Mouse (Mus musculus) urinary bladder, postnatal 25 days (tissue): ENCODE data around the gene Chrnb1.

Experiments
- DNase-seq: peaks from one replicate; pipeline ENCODE4 v3.0.0; 2022; ENCODE audit warnings: low spot score

The Chrnb1 gene

DNA sequence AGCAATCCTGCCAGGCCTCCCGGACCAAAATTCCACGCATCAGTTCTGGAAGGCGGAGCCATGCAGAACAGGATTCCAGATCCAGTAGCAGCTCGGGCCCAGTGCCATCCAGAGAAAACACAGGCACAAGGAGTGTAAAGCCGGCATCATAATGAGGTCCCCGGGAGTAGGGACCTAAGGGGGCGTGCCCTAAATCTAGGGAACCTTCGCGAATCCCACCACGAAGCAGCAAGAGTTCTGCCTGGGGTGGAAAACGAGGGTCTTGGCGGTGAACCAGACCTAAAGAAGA lies 8.9 kb upstream of the Chrnb1 start:
- DNase-seq: peak; percentile 23

DNA sequence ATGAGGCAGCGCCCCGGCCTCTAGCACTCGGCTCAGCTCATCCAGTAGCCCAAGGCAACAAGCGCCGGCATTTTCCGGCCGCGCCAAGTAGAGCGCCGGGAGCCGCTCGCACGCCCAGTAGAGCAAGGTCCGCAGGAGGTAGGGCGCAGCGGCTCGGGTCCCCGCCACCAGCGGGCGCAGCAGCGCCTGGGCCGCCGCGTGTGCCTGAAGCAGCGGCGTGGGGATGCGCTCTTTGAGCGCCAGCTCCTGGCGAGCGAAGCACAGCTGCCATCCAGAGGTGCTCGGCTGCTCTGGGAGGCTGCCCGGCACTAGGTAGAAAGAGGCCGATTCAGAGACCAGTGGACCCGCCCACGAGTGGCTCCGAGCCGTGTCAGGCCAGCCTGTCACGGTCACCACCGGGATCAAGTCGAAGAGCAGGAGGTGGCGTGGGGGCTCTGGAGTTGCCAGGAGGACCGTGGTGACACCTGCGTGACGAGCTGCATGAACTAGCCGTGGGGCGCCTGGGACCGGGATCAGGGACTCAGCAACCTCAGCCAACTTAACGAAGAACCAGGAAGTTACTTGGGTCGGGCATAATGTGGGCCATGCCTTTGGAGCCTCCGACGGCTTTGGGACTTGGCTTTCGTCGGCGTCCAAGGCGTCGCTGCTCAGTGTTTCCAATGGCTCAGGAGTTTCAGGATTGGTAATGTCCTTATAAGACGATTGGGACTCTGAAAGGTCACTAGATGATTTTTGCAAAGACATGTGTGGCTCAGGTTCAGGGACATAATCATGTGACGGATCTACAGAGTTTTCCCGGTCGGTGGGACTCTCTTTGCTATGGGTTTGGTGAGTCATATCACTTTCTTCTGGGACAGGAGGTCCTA lies 8.3 kb upstream of the Chrnb1 start:
- peak; percentile 58 for DNase-seq

DNA sequence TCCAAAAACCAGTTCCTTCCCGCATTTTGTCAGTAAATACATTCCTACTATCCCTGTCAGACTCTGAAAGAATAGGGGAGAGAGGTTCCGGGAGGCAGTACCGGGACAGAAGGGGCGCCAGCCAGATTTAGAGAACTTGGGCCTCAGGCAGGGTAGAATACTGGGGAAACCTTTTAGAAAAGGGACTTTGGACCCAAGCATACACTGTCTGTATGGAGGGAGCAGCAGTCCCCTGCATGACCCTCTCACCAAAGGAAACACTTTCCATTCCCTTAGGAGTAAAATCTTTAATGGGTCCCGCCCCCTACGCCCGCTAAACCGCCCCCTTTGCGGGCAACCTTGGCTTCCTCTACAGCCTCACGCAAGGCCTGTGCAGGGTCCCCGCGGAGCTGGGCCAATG lies 7.6 kb upstream of the Chrnb1 start:
- DNase-seq: no peak

- DNase-seq: peak; percentile 80
Observed at GRCm38 (mm10) chr11:69802648-69803105, 6.9 kb upstream of the Chrnb1 start.

DNA sequence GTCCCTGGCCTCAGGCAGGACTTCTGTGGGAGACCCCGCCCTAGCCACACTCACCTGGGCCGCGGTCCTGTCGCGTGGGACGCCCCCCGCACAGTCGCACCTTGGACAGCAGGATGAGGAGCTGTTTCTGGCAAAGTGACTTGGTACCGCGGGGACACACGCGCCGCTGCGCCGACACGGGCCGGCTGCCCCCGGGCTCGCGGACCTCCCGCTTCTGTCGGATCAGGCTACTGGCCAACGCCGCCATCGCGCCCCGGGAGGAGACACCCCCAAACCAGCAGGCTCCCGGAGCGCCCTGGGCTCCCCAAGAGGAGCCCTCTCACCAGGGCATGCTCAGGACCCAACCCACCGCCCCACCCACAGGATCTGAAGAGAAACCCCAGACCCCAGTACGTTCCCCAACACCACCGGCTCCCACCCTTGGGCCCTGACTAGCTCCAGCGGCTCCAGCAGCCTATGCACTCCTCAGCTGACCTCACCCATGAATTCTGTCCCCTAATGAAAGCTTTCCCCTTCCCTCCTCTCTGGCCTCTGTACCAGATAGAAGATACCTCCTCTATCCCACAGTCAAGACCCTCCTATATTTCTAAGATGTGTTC lies 5.7 kb upstream of the Chrnb1 start, which contains the start of gene Fgf11:
TSS of gene Fgf11 (minus strand) at position 479 of the 599 bp plus-strand sequence.
- DNase-seq: no peak

- DNase-seq: peak; percentile 54
Observed at GRCm38 (mm10) chr11:69800392-69801197, 4.9 kb upstream of the Chrnb1 start.

DNA sequence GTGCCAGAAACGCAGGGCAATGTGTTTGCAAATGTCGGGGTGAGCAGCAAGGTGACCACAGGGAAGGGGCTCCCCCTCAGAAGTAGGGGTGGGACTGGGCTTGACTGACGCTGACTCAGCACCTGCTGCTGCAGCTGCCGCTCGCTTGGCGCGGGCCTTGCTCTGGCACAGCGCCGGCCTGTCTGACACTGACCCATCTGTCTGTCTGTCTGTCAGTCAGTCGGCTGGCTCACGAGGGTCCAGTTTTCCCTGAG lies 4.3 kb upstream of the Chrnb1 start:
- DNase-seq: no peak

DNA sequence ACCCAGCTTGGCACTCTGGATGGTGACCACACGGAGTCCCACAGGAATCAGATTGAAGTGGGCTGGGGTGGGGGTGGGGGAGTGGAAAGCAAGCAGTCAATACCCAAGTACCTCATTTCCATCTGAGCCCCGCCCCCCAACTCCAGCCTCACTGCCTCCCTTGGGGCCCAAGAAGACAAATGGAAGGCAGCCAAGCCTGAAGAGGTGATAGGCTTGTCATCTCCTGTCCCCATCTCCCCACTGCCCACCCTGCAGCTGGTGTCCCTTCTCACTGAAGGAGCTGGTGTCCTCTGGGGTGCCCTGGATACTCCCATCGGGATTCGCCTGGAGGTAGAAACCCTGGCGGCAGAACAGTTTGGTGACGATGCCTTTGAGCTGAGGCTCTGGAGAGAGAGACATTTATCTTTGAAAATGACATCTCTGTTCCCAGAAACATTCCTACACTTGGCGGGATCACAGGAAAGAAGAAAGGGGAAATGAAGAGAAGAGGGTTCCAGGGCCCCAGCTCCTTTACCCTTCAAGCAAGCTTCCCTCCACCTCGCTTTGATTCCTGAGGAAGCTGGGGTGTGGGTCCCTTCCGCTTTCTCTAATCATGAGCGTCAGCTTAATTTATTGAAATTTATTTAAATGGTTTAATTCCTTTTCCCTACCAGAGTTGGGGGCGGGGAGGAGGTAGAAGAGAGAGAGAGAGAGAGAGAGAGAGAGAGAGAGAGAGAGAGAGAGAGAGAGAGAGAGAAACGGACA lies 3.8 kb upstream of the Chrnb1 start:
- no peak for DNase-seq

DNA sequence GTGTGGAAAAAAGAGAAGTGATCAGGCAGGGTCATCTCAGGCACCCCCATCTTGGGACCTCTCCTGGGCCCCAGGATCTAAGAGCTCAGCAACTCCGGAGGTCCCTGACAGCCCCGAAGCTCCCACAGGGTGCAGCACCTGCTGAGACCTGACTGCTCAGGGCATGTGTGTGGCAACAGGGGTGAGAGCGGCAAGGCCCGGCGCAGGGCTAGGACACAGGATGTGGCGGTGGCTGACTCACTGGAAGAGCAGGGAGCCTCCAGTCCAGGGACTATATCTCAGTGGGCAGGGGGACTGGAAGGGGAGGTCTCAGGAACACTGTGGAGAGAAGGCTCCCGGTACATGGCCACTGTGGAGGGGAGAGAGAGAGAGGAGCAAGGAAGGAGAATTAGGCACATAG lies 2.2 kb upstream of the Chrnb1 start:
- DNase-seq: no peak

DNA sequence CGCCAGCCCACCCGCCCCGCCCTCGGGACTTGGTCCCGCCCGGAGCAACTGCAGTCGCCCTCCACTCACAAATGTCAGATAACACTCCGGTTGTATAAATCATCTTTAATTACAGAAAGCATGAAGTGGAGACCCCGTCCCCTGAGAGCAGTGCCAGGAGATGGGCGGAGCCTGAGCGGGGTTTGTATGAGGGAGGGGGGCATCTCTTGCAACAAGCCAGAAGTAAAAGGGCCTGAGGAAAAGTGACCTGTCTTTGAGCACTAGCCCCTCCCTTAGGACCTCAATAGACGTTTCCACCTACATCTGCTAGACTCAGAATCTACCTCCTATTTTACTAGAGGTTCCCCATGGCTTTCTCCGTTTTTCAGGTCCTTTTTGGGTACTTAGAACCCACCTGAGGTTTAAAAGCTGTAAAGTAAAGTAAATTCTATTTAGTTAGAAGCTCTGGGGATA lies 266 bp upstream of the Chrnb1 start:
- DNase-seq: no peak

- no peak for DNase-seq
Observed at GRCm38 (mm10) chr11:69793429-69793828, 2.3 kb downstream of the Chrnb1 start.

DNA sequence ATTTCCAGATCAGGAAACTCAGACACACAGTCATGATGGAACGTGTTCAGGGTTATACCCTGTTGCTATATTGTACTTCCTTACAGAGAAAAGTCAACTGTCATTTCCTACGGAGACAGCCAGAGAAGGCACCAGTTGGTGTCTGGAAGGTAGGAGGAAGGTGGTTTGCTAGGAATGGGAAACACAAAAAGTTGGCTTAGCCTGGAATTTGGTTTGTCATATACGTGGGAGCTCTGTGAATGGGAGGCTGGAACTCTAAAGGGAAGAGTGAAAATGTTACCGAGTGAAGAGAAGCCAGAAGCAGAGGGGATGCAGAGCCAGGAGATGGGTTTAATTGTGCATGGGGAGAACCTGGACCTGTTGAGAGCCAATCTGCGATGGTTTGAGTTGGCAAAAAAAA lies 4.3 kb downstream of the Chrnb1 start:
- no peak for DNase-seq

DNA sequence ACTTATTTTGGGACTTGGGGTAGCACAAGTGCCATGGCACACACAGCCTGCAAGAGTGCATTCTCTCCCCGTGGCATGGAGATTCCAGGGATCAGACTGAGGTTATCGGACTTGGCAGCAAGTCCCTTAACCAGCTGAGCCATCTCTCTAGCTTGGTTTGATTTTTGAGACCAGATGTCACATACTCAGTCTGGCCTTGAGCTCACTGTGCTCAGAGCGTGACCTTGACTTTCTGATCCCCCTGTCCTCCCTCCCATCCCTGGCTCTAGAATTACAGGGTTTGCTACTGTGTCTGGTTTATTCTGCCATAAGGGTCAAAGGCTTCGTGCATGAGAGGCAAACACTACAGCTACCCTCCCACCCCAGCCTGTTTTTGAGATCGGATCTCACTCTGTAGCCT lies 6.3 kb downstream of the Chrnb1 start:
- no peak for DNase-seq

DNA sequence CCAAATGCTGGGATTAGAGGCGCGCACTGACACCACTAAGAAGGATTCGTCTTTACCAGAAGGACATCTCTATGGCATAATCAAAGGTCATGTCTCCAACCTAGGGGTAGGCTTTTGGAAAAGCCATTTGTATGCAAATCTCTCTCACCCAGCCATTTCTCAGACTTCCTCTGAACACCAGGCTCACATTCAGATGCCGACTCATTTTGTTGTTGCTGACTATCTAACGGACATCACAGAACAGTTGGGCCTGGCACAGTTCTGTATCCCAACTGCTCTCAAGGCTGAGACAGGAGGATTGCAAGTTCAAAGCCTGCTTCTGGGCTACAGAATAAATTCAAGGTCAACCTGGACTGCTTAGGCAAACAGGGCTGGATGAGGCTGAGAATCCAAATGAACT lies 8.4 kb downstream of the Chrnb1 start:
- no peak for DNase-seq

- DNase-seq: peak; percentile 34
Observed at GRCm38 (mm10) chr11:69784793-69785272, 10.9 kb downstream of the Chrnb1 start.

GRCm38 (mm10) chr11:69781828-69782227 lies 13.9 kb downstream of the Chrnb1 start:
- DNase-seq: no peak

DNA sequence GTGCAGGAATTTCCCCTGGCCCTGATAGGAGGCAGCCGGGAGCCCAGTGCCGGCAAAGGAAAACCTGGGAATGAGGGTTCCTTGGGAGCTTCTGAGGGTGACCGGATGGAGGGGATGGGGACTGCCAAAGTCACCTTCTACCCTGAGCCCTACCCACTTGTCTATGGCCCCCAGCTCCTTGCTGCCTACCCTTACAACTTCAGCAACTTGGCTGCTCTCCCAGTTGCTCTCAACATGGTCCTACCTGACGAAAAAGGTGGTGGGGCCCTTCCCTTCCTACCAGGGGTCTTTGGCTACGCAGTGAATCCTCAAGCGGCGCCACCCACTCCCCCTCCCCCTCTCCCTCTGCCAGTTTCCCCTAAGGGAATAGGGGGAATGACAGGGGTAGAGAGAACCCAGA lies 16.8 kb downstream of the Chrnb1 start:
- DNase-seq: no peak

DNA sequence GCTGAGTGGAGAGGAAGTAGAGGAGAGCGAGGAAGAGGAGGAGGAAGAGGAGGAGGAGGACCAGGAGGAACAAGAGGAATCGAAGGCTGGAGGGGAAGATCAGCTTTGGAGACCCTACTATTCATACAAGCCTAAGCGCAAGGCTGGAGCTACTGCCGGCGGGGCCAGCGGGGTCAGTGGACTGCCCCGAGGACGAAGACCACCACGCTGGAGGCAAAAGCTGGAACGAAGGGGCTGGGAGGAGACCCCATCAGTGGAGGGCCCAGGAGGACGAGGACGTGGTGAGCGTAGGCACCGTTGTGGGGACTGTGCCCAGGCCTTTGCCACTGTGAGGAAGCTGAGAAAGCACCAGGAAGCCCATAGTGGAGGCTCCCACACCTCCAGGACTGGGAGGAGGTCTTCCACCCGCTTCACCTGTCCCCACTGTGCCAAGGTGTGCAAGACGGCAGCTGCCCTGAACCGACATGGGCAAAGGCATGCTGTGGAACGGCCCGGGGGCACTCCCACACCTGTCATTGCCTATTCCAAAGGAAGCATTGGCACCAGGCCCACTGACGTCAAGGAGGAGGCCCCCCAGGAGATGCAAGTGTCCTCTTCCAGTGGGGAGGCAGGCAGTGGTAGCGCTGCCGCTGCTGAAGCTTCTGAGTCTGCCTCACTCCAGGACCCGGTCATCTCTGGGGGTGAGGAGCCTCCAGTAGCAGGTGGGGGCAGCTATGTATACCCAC lies 17.3 kb downstream of the Chrnb1 start:
- DNase-seq: no peak

- DNase-seq: no peak
Observed at GRCm38 (mm10) chr11:69777504-69778257, 18.1 kb downstream of the Chrnb1 start.

DNA sequence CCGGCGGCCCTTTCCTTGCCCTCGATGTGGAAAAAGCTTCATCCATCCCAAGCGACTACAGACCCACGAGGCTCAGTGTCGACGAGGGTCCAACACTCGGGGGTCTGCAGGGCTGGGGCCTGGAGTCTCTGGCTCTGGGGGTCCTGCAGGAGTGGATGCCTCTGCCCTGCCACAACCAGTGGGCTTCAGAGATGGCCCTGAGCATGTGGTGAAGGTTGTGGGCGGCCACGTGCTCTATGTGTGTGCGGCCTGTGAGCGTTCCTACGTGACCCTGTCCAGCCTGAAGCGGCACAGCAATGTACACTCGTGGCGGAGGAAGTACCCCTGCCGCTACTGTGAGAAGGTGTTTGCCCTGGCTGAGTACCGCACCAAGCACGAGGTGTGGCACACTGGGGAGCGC lies 19.3 kb downstream of the Chrnb1 start:
- no peak for DNase-seq

DNA sequence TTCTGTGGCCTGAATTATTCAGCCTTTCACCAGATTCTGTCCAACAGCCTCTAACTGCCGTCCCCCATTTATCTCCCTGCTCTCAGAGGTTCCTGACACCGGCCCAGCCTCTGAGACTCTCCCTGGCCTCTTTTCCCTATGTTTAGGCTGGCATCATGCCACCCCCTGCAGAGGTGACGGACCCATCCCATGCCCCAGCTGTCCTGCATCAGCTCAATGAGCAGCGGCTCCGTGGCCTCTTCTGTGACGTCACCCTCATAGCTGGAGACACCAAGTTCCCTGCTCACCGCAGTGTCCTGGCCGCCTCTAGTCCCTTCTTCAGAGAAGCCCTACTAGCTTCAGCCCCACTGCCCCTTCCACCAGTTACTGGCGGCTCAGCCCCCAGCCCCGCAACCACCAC lies 20.0 kb downstream of the Chrnb1 start:
- no peak for DNase-seq
